Mouse (Mus musculus) sigmoid colon, adult 10 weeks (tissue): ENCODE data around the gene Vamp1. TPM values are rescaled to one million over a fixed set of nuclear protein-coding genes. Genes with fewer than 3 reads are reported as not detected.

Experiments
- polyA plus RNA-seq: library from polyadenylated mRNA; stranded (reverse); fragments of 350-450 nt; fragmentation: Illumina TruSeq; extraction: RNeasy Lipid Tissue Mini Kit (QIAGEN cat#74804); gene quantifications from one replicate; pipeline ENCODE4 v1.2.3, GENCODE M21; 2014; ENCODE audit warnings: low read depth, low replicate concordance

The Vamp1 gene
- polyA plus RNA-seq = 16.1 TPM

DNA sequence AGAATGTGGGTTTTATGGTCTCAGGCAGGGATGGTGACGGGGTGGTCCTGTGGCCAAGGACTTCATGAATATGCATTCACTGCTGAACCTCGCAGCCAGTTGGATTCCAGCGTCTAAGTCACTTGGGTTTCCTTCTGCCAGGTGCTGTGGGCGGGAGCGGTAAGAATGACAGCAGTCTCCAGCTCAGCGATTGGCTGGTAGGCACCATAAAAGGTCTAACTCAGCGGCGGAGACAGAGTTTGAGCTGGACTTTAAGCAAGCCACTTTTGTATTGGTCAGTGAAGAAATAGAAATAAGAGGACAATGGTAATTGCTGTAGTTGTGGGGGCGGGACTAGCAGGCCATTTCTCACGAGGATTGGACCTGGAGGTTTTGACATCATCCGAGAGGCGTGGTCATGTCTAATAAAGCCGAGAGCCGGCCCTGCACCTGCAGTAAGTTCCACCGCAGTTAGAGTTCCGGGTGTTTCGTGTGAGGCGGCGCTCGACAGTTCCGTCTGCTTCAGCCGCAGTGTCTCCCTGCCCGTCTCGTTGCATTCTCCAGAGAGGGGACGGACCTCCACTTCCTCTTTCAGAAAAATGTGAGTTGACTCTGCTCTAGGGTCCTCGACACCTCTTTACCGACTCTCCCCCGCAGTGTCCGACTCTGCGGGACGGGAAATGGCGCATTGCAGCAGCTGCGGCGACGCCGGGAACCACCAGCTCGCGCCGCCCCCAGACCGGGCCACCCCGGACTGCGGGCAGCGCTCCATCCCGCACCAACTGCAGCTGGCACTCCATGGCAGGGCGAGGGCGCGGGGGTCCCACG, at the start of gene Vamp1:
Vamp1 (plus strand) TSS at position 404 of the 807 bp plus-strand sequence.

DNA sequence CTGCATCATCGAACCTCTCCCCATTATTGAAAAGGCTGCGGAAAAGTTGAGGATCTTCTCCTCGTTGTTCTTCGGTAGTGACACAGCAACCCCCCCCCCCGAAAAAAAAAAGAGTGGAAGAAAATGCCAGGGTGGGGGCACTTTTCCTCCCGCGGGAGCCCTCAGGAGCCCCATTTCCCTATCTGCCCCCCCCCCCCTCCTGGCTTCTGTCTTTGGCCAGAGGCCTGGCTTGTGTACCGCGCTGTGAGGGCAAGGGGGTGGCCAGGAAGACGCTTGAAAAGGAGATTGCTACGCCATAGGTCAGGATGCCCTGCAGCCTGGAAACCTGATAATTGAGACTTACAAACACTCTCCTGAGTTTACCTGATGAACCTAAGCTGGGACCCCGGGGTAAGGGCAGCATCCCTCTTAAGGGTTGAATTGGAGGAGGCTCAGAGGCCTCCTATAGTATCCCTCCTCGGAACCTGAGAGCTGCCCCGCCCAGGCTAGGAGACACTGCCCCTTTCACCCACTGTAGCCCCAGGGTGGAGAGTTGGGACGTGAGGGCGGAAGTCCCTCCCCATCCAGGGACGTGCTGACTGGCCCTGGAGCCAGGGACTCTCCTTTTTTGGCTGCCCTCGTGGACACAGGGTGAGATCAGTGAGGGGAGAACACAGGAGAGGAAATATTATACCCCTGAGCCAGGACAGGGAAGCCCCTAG, 49.1 kb upstream of the Vamp1 start, which contains the start of gene Gapdh:
Gapdh (minus strand) TSS at position 417 of the 701 bp plus-strand sequence.

GRCm38 (mm10) chr6:125191332-125192015, 23.9 kb upstream of the Vamp1 start, which contains the start of the genes Ncapd2 and Mrpl51:
TSS of gene Ncapd2 (minus strand) at chr6:125191701.
TSS of gene Mrpl51 (plus strand) at chr6:125191801.

DNA sequence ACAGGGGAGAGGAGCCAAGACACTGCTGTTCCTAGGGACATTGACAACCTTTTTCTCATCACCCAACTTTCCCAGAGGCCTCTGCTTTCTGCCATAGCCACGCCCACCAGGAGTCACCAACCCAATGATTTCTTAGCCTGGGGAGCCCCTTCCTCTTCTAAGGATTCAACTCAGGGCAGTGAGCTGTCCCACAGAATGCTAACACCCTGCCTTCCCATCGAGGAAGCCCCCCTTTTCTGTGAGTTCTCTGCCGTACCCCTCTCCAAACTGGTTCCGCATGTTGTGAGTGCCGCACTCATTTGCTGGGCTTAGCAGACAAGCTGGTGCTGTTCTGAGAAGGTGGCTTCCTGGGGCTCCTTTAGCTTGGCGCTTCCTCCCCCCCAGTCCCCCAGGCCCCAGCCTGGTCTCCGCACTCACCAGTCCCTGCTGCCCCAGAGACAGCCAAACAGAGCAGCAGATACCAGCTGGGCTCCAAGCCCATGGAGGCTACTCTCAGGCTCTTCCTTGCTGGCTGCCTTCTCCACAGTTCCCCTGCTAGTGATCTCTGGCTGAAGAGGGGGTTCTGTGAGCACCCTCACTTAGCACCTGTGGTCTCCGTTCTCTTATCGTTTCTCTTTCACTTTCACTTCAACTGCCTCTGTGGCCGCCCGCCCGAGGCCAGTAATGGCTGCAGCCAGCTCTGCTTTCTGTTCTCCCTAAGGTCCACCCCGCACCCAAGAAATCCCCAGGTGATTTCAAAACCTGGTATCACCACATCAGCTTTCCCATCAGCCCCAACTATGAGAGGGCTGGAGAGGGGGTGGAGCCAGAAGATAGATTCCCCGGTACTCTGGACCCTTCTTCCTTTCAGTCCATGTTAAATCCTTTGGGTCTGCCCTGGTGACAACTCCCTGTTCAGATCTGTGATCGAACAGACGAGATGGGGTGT, 16.0 kb downstream of the Vamp1 start, which contains the start of gene Tapbpl:
Tapbpl (minus strand) TSS at position 744 of the 928 bp plus-strand sequence.

DNA sequence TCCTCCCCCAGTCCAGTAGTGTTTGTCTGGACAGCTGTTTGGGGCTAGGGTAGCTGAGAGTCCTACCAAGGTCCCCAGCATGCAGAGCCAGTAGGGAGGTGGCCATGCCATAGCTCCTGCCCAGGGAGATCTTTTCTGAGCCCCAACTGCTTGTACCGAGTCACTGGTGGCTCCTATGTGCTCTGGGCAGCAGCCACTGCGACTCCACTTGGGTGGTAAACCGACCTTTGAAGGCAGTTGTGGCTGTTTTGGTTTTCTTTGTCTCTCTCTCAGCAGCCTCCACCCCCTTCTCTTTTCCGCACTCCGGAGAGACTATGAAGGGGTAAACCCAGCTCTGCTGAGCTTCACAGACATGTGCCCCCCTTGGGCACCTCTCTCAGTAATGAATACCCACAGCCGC, 21.4 kb downstream of the Vamp1 start, which contains the start of gene Cd27:
Cd27 (minus strand) TSS at position 229 of the 400 bp plus-strand sequence.

DNA sequence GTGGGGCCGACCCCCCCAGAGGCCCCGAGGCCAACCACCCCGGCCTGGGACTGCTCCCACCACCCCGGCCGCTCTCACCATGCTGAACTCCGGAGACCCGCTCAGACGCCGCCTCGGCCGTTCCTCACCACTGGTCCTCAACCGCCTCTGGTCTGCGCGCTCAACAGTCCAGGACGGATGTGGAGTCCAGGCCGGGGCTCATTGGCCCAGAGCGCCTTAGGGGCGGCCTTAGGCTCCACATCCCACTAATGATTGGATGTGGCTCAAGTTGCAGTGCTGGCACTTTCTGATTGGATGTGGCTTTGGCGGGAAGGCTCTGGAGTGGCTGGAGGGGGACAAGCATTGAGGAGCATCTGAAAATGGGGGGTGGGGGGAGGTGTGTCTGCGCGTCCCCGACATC, 70.5 kb downstream of the Vamp1 start, which contains the start of gene Tuba3a:
Tuba3a (minus strand) TSS at position 153 of the 400 bp plus-strand sequence.

Other genes starting within 250 kb of the Vamp1 start
- not detected for gene Pianp, start 218.9 kb upstream of the Vamp1 start, polyA plus RNA-seq
- 20.3 TPM for gene Zfp384, start 206.4 kb upstream of the Vamp1 start, polyA plus RNA-seq
- 25.3 TPM for gene Ing4, start 175.8 kb upstream of the Vamp1 start, polyA plus RNA-seq
- 3.6 TPM for gene Acrbp, start 165.9 kb upstream of the Vamp1 start, polyA plus RNA-seq
- gene Lpar5, start 147.6 kb upstream of the Vamp1 start, polyA plus RNA-seq = 3.2 TPM
- 61.0 TPM for gene Chd4, start 119.6 kb upstream of the Vamp1 start, polyA plus RNA-seq
- gene Nop2, start 83.6 kb upstream of the Vamp1 start, polyA plus RNA-seq = 1.4 TPM
- 1.6 TPM for gene Iffo1, start 70.3 kb upstream of the Vamp1 start, polyA plus RNA-seq
- gene Gapdh, start 49.1 kb upstream of the Vamp1 start, polyA plus RNA-seq = 73.5 TPM
- gene Ncapd2, start 23.9 kb upstream of the Vamp1 start, polyA plus RNA-seq = 5.5 TPM
- 111 TPM for gene Mrpl51, start 23.8 kb upstream of the Vamp1 start, polyA plus RNA-seq
- 9.3 TPM for gene Tapbpl, start 16.3 kb downstream of the Vamp1 start, polyA plus RNA-seq
- gene Cd27, start 21.5 kb downstream of the Vamp1 start, polyA plus RNA-seq = not detected
- gene Tuba3a, start 70.5 kb downstream of the Vamp1 start, polyA plus RNA-seq = not detected
- 0.95 TPM for gene Ltbr, start 98.3 kb downstream of the Vamp1 start, polyA plus RNA-seq
- 22.6 TPM for gene Scnn1a, start 105.1 kb downstream of the Vamp1 start, polyA plus RNA-seq
- gene Tnfrsf1a, start 133.8 kb downstream of the Vamp1 start, polyA plus RNA-seq = 5.8 TPM
- 0.66 TPM for gene Plekhg6, start 165.2 kb downstream of the Vamp1 start, polyA plus RNA-seq